Comparison of ENCODE assay signal across 38 mouse cellular contexts in the genomic region with DNA sequence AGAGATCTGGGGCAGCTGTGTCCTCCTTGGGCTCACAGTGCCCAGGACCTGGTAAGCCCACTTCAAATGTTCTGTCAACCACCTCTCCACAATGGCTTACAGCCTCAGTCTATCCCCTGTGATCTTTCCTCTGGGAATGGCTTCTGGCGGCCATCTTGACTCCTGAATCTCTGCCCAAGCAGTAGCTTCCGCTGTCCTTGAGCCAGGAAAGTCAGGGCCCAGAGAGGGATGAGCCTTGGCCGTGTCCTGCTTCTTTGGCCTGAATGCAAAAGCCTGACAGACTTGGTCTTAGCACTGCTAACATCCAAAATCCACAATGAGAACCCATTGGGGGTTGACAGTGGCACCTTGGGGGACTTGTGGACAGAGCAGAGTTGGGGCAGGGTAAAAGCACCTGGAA. TPM values are rescaled to one million over a fixed set of nuclear protein-coding genes. Genes with fewer than 3 reads are reported as not detected.
"Had no signal": no experiment of that assay in that cellular context is flagged by ENCODE, and none has a peak within 500 bp of the region (broad histone marks: within the 10 kb centered on the region; RNA-seq: fewer than 3 reads in every experiment).

No protein-coding gene starts in this region.

- H3K9ac ChIP-seq: heart, embryonic 15.5 days; hindbrain, embryonic 12.5 days; hindbrain, embryonic 13.5 days; hindbrain, embryonic 14.5 days; hindbrain, embryonic 15.5 days; intestine, embryonic 15.5 days; kidney, embryonic 15.5 days had no signal

- H3K27ac ChIP-seq: heart, embryonic 15.5 days; hindbrain, embryonic 10.5 days; hindbrain, embryonic 12.5 days; hindbrain, embryonic 13.5 days; hindbrain, embryonic 14.5 days; hindbrain, embryonic 15.5 days; hindbrain, postnatal 0 days; intestine, embryonic 15.5 days; kidney, embryonic 15.5 days; kidney, postnatal 0 days; layer of hippocampus, adult 2 months; left cerebral cortex, adult 2 months had no signal

- H3K27me3 ChIP-seq: hindbrain, embryonic 12.5 days; hindbrain, embryonic 15.5 days; kidney, embryonic 15.5 days had no signal

- H3K4me1 ChIP-seq: intestine, embryonic 15.5 days had no signal

- DNase-seq: heart, postnatal 14 days; heart, postnatal 36 days; heart, postnatal 4 days; kidney, adult 11 months; kidney, adult 18-20 months; kidney, adult 2 months; kidney, adult 8-10 months; kidney, adult 9 months; kidney, postnatal 10 days; kidney, postnatal 14 days; kidney, postnatal 25 days; kidney, postnatal 36 days; kidney, postnatal 4 days; layer of hippocampus, adult 9-11 months; layer of hippocampus, postnatal 36 days had no signal

- H3K4me2 ChIP-seq: heart, embryonic 15.5 days; hindbrain, embryonic 12.5 days; hindbrain, embryonic 13.5 days; hindbrain, embryonic 14.5 days; hindbrain, embryonic 15.5 days; intestine, embryonic 15.5 days; kidney, embryonic 15.5 days had no signal

- H3K36me3 ChIP-seq: heart, embryonic 15.5 days; hindbrain, embryonic 10.5 days; hindbrain, embryonic 12.5 days; hindbrain, embryonic 13.5 days; hindbrain, embryonic 15.5 days; intestine, embryonic 15.5 days; kidney, embryonic 15.5 days had no signal

- H3K9me3 ChIP-seq: heart, embryonic 15.5 days; hindbrain, embryonic 12.5 days; hindbrain, embryonic 13.5 days; hindbrain, embryonic 15.5 days; intestine, embryonic 15.5 days; kidney, embryonic 15.5 days had no signal

- H3K4me3 ChIP-seq: heart, embryonic 15.5 days; hindbrain, embryonic 10.5 days; hindbrain, embryonic 12.5 days; hindbrain, embryonic 13.5 days; hindbrain, embryonic 15.5 days; intestine, embryonic 15.5 days; kidney, embryonic 15.5 days; layer of hippocampus, adult 2 months; left cerebral cortex, adult 2 months had no signal

- ATAC-seq: hindbrain, embryonic 16.5 days; hindbrain, postnatal 0 days; inflammation-experienced regulatory T-cells, adult 6 months; intestine, embryonic 15.5 days; intestine, embryonic 16.5 days; intestine, postnatal 0 days had no signal

RNA-seq across cellular contexts. Expression of a gene that starts 14.8 kb away (rescaled TPM):
- total RNA-seq: heart, postnatal 10 days; heart, postnatal 14 days; heart, postnatal 25 days; heart, postnatal 36 days; heart, postnatal 4 days; hematopoietic stem cell, adult 5-6 weeks had no signal
- polyA plus RNA-seq: heart, postnatal 0 days; hindbrain, embryonic 12.5 days; inflammation-experienced regulatory T-cells, adult 6 months; kidney, adult 2 months; kidney, embryonic 14.5 days; kidney, embryonic 15.5 days; kidney, embryonic 16.5 days; kidney, postnatal 0 days had no signal

RNA-seq across cellular contexts. Expression of a gene that starts 57.5 kb away (rescaled TPM):
- total RNA-seq: heart, postnatal 10 days; heart, postnatal 25 days; hematopoietic stem cell, adult 5-6 weeks had no signal
- polyA plus RNA-seq: inflammation-experienced regulatory T-cells, adult 6 months; intestine, embryonic 15.5 days; intestine, embryonic 16.5 days; intestine, postnatal 0 days; kidney, embryonic 14.5 days; kidney, embryonic 15.5 days; kidney, embryonic 16.5 days; kidney, postnatal 0 days; large intestine, adult 2 months had no signal

RNA-seq across cellular contexts. Expression of a gene that starts 58.6 kb away (rescaled TPM):
- total RNA-seq: hematopoietic stem cell, adult 5-6 weeks had no signal
- polyA plus RNA-seq: inflammation-experienced regulatory T-cells, adult 6 months had no signal
